Comparison of ENCODE assay signal across 11 mouse cellular contexts in genomic region chr8:94991454-94991994, GRCm38 (mm10). TPM values are rescaled to one million over a fixed set of nuclear protein-coding genes. Genes with fewer than 3 reads are reported as not detected.
A peak's percentile ranks its signal among the peaks of the same experiment; 100 is the strongest.
DNase-seq lines count a peak whose midpoint lies in the region; ATAC-seq and TF ChIP-seq lines count a peak whose summit lies in the region.
"Had no signal": no experiment of that assay in that cellular context is flagged by ENCODE, and none has a peak within 500 bp of the region (broad histone marks: within the 10 kb centered on the region; RNA-seq: fewer than 3 reads in every experiment).

No protein-coding gene starts in this region.

- H3K4me1 ChIP-seq in embryonic facial prominence, embryonic 13.5 days: peaks cover 46% of the 10 kb centered on the region
- H3K4me1 ChIP-seq in hindbrain, embryonic 15.5 days (replicated peaks): peaks cover 81% of the 10 kb centered on the region

- ATAC-seq in embryonic facial prominence, embryonic 13.5 days (ENCODE audit: insufficient number of reproducible peaks, insufficient read depth, low FRiP score, low TSS enrichment, low read depth): no peak
- no peak for ATAC-seq in hindbrain, embryonic 15.5 days (ENCODE audit: low FRiP score, low read depth)

- TF ChIP-seq POLR2A in myocyte (IDR thresholded peaks at IDR 0.05; ENCODE audit: insufficient read length, low read depth): no peak

- no peak overlapping the region for H3K9ac ChIP-seq in embryonic facial prominence, embryonic 13.5 days
- no peak overlapping the region for H3K9ac ChIP-seq in hindbrain, embryonic 15.5 days

- 0 out of 2 replicates have a peak overlapping the region, but pooled peaks have one; percentile 20 for H3K4me2 ChIP-seq in embryonic facial prominence, embryonic 13.5 days
- no peak overlapping the region for H3K4me2 ChIP-seq in hindbrain, embryonic 15.5 days
- no peak overlapping the region for H3K4me2 ChIP-seq in myocyte (ENCODE audit: low read depth)

- H3K27ac ChIP-seq in layer of hippocampus, adult 2 months: peak overlapping the region; percentile 94
- 0 out of 2 replicates have a peak overlapping the region, but pooled peaks have one; percentile 60 for H3K27ac ChIP-seq in embryonic facial prominence, embryonic 13.5 days
- H3K27ac ChIP-seq in hindbrain, embryonic 15.5 days (replicated peaks): peak overlapping the region; percentile 93
- H3K27ac ChIP-seq: macrophage had no signal

- DNase-seq in layer of hippocampus, adult 2 months (ENCODE audit: low spot score in 2 of 2): no peak
- no peak for DNase-seq in layer of hippocampus, adult 8-10 months (ENCODE audit: low spot score in 2 of 2)
- DNase-seq in thymus, postnatal 4 days: no peak
- DNase-seq in cerebellum, postnatal 4 days (ENCODE audit: low spot score in 2 of 2): no peak
- DNase-seq: cerebellum, adult 8-10 months; layer of hippocampus, adult 9-11 months; right cerebral cortex, adult 18-20 months had no signal

- no peak overlapping the region for H3K4me3 ChIP-seq in layer of hippocampus, adult 2 months
- H3K4me3 ChIP-seq in embryonic facial prominence, embryonic 13.5 days: no peak overlapping the region
- H3K4me3 ChIP-seq in hindbrain, embryonic 15.5 days: no peak overlapping the region
- H3K4me3 ChIP-seq in myocyte: no peak overlapping the region

- H3ac ChIP-seq in myocyte (ENCODE audit: control insufficient read depth, insufficient read length): no peak overlapping the region

- no peaks in the 10 kb centered on the region for H3K79me2 ChIP-seq in myocyte (ENCODE audit: control insufficient read depth, insufficient read depth)

- no peak for TF ChIP-seq CTCF in layer of hippocampus, adult 2 months (conservative IDR thresholded peaks at IDR 0.05)

- WGBS in embryonic facial prominence, embryonic 13.5 days: 76% methylated on average over 9 of the region's 9 CpGs
- 73% methylated on average over 9 of the region's 9 CpGs for WGBS in hindbrain, embryonic 15.5 days

- H3K9me3 ChIP-seq in embryonic facial prominence, embryonic 13.5 days: no peaks in the 10 kb centered on the region
- no peaks in the 10 kb centered on the region for H3K9me3 ChIP-seq in hindbrain, embryonic 15.5 days

- H3K36me3 ChIP-seq in embryonic facial prominence, embryonic 13.5 days: no peaks in the 10 kb centered on the region
- H3K36me3 ChIP-seq in hindbrain, embryonic 15.5 days: no peaks in the 10 kb centered on the region
- no peaks in the 10 kb centered on the region for H3K36me3 ChIP-seq in myocyte (ENCODE audit: control insufficient read depth, insufficient read depth)

- no peaks in the 10 kb centered on the region for H3K27me3 ChIP-seq in embryonic facial prominence, embryonic 13.5 days
- H3K27me3 ChIP-seq in hindbrain, embryonic 15.5 days: no peaks in the 10 kb centered on the region
- H3K27me3 ChIP-seq in myocyte (ENCODE audit: control insufficient read depth, insufficient read depth, insufficient read length): no peaks in the 10 kb centered on the region

TF ChIP-seq in myocyte, 11 proteins besides CTCF, POLR2A, EP300 and RAD21:
- peak; percentile 24 for TF ChIP-seq TCF3 (IDR thresholded peaks at IDR 0.05; ENCODE audit: insufficient read length, low read depth)
- peak; percentile 28 to 68 (median 44) for TF ChIP-seq MYOD1 (IDR thresholded peaks at IDR 0.05; ENCODE audit: control insufficient read depth in 1 of 3, insufficient read length in 2 of 3, low read depth in 2 of 3)
- TF ChIP-seq POLR2AphosphoS2 (IDR thresholded peaks at IDR 0.05; ENCODE audit: insufficient read length, low read depth): no peak
- no peak for TF ChIP-seq E2F4 (IDR thresholded peaks at IDR 0.05; ENCODE audit: insufficient read depth)
- TF ChIP-seq MYOG (IDR thresholded peaks at IDR 0.05; ENCODE audit: control insufficient read depth in 1 of 3, insufficient read depth in 1 of 3, insufficient read length in 2 of 3, low read depth in 2 of 3): peak; percentile 4 to 84 (median 72)
- TF ChIP-seq SRF (IDR thresholded peaks at IDR 0.05; ENCODE audit: control insufficient read depth, insufficient read length, low read depth): peak; percentile 47
- TF ChIP-seq MAX (IDR thresholded peaks at IDR 0.05; ENCODE audit: low read depth): no peak
- no peak for TF ChIP-seq REST (IDR thresholded peaks at IDR 0.05; ENCODE audit: insufficient read depth, insufficient read length)
- TF ChIP-seq TCF12 (IDR thresholded peaks at IDR 0.05; ENCODE audit: insufficient read depth, poor library complexity, severe bottlenecking): peak; percentile 78

RNA-seq across cellular contexts. Expression of gene Adgrg1, which starts 17.0 kb away (rescaled TPM):
- 10 to 100 TPM; 89.7 to 90.5 TPM for total RNA-seq in layer of hippocampus, adult 2 months (2021)
- 10 to 100 TPM; 81.5 to 97.4 (median 90.2) TPM for total RNA-seq in layer of hippocampus, adult 8-10 months (2022)
- polyA plus RNA-seq in embryonic facial prominence, embryonic 13.5 days (2015; fragmentation: Nextera tagmentation; extraction: Ambion mirVana): 18.4 and 19.8 TPM in 2 replicates
- 116 and 122 TPM in 2 replicates for polyA plus RNA-seq in hindbrain, embryonic 15.5 days (2015; fragmentation: Nextera tagmentation; extraction: Ambion mirVana)
- polyA plus RNA-seq in myocyte (2012; fragmentation: generic; extraction: Trizol): 12.4 TPM

RNA-seq across cellular contexts. Expression of gene Adgrg3, which starts 26.0 kb away (rescaled TPM):
- total RNA-seq in layer of hippocampus, adult 2 months (2021): under 1 TPM; 0.18 to 0.34 TPM
- under 1 TPM in 3 of 4 experiments, not detected in 1; 0.20 to 0.47 (median 0.27) TPM for total RNA-seq in layer of hippocampus, adult 8-10 months (2022)
- 2.1 and 2.8 TPM in 2 replicates for polyA plus RNA-seq in embryonic facial prominence, embryonic 13.5 days (2015; fragmentation: Nextera tagmentation; extraction: Ambion mirVana)
- polyA plus RNA-seq in hindbrain, embryonic 15.5 days (2015; fragmentation: Nextera tagmentation; extraction: Ambion mirVana): 0.79 and 0.95 TPM in 2 replicates
- 9.1 TPM for polyA plus RNA-seq in myocyte (2012; fragmentation: generic; extraction: Trizol)
